Mouse (Mus musculus): ENCODE results near the gene Numbl. TPM values are rescaled to one million over a fixed set of nuclear protein-coding genes. Genes with fewer than 3 reads are reported as not detected.

The Numbl gene
- total RNA-seq, 2 experiments from 2014 or later, result 0.66 to 0.94 TPM

Other genes with a start within 250 kb of the Numbl start
- gene Cyp2a12, start 229.4 kb upstream of the Numbl start, total RNA-seq (2014; fragmentation: Nextera tagmentation), result not detected in 2 replicates
- gene Cyp2a12, start 229.4 kb upstream of the Numbl start, total RNA-seq (2017), result not detected in 2 replicates
- not detected in 2 replicates for gene Cyp2f2, start 138.5 kb upstream of the Numbl start, total RNA-seq (2014; fragmentation: Nextera tagmentation)
- gene Cyp2f2, start 138.5 kb upstream of the Numbl start, total RNA-seq (2017), result not detected in 2 replicates
- not detected in 2 replicates for gene Cyp2t4, start 104.7 kb upstream of the Numbl start, total RNA-seq (2014; fragmentation: Nextera tagmentation)
- gene Cyp2t4, start 104.7 kb upstream of the Numbl start, total RNA-seq (2017), result not detected in 2 replicates
- 23.6 and 24.3 TPM in 2 replicates for gene Egln2, start 91.6 kb upstream of the Numbl start, total RNA-seq (2014; fragmentation: Nextera tagmentation)
- gene Egln2, start 91.6 kb upstream of the Numbl start, total RNA-seq (2017), result 19.5 and 22.1 TPM in 2 replicates
- 16.2 and 30.1 TPM in 2 replicates for gene Rab4b, start 79.5 kb upstream of the Numbl start, total RNA-seq (2014; fragmentation: Nextera tagmentation)
- 3.0 and 7.5 TPM in 2 replicates for gene Rab4b, start 79.5 kb upstream of the Numbl start, total RNA-seq (2017)
- gene Gm21983, start 77.3 kb upstream of the Numbl start, total RNA-seq (2014; fragmentation: Nextera tagmentation), result not detected in 2 replicates
- gene Gm21983, start 77.3 kb upstream of the Numbl start, total RNA-seq (2017), result not detected in 2 replicates
- gene Mia, start 77.3 kb upstream of the Numbl start, total RNA-seq (2014; fragmentation: Nextera tagmentation), result not detected in 2 replicates
- not detected in 2 replicates for gene Mia, start 77.3 kb upstream of the Numbl start, total RNA-seq (2017)
- 6.9 and 7.0 TPM in 2 replicates for gene BC024978, start 62.7 kb upstream of the Numbl start, total RNA-seq (2014; fragmentation: Nextera tagmentation)
- gene BC024978, start 62.7 kb upstream of the Numbl start, total RNA-seq (2017), result 1.3 and 4.9 TPM in 2 replicates
- gene Snrpa, start 62.2 kb upstream of the Numbl start, total RNA-seq (2014; fragmentation: Nextera tagmentation), result 297 and 325 TPM in 2 replicates
- 90.7 and 109 TPM in 2 replicates for gene Snrpa, start 62.2 kb upstream of the Numbl start, total RNA-seq (2017)
- gene Itpkc, start 29.8 kb upstream of the Numbl start, total RNA-seq (2014; fragmentation: Nextera tagmentation), result 2.3 and 5.3 TPM in 2 replicates
- gene Itpkc, start 29.8 kb upstream of the Numbl start, total RNA-seq (2017), result 3.3 and 5.9 TPM in 2 replicates
- 13.0 and 26.7 TPM in 2 replicates for gene Coq8b, start 25.4 kb upstream of the Numbl start, total RNA-seq (2014; fragmentation: Nextera tagmentation)
- 8.2 and 10.7 TPM in 2 replicates for gene Coq8b, start 25.4 kb upstream of the Numbl start, total RNA-seq (2017)
- gene Ltbp4, start 79.3 kb downstream of the Numbl start, total RNA-seq (2014; fragmentation: Nextera tagmentation), result 0.39 TPM in 1 of 2 replicates, not detected in the other
- 0.05 and 1.4 TPM in 2 replicates for gene Ltbp4, start 79.3 kb downstream of the Numbl start, total RNA-seq (2017)
- gene Shkbp1, start 97.6 kb downstream of the Numbl start, total RNA-seq (2014; fragmentation: Nextera tagmentation), result 39.2 and 72.7 TPM in 2 replicates
- 20.6 and 35.1 TPM in 2 replicates for gene Shkbp1, start 97.6 kb downstream of the Numbl start, total RNA-seq (2017)
- not detected in 2 replicates for gene Gm20479, start 99.0 kb downstream of the Numbl start, total RNA-seq (2014; fragmentation: Nextera tagmentation)
- not detected in 2 replicates for gene Gm20479, start 99.0 kb downstream of the Numbl start, total RNA-seq (2017)
- 0.09 and 0.37 TPM in 2 replicates for gene Sptbn4, start 189.3 kb downstream of the Numbl start, total RNA-seq (2014; fragmentation: Nextera tagmentation)
- 0.15 TPM in 1 of 2 replicates, not detected in the other for gene Sptbn4, start 189.3 kb downstream of the Numbl start, total RNA-seq (2017)
- 667 and 741 TPM in 2 replicates for gene Blvrb, start 189.5 kb downstream of the Numbl start, total RNA-seq (2014; fragmentation: Nextera tagmentation)
- 183 and 213 TPM in 2 replicates for gene Blvrb, start 189.5 kb downstream of the Numbl start, total RNA-seq (2017)
- 4.8 and 10.1 TPM in 2 replicates for gene Sertad3, start 215.3 kb downstream of the Numbl start, total RNA-seq (2014; fragmentation: Nextera tagmentation)
- gene Sertad3, start 215.3 kb downstream of the Numbl start, total RNA-seq (2017), result 4.3 and 12.5 TPM in 2 replicates
- gene Sertad1, start 228.5 kb downstream of the Numbl start, total RNA-seq (2014; fragmentation: Nextera tagmentation), result 2.0 and 6.6 TPM in 2 replicates
- gene Sertad1, start 228.5 kb downstream of the Numbl start, total RNA-seq (2017), result 9.7 and 11.3 TPM in 2 replicates
- gene Prx, start 240.9 kb downstream of the Numbl start, total RNA-seq (2014; fragmentation: Nextera tagmentation), result 0.77 and 1.9 TPM in 2 replicates
- gene Prx, start 240.9 kb downstream of the Numbl start, total RNA-seq (2017), result 1.3 and 1.4 TPM in 2 replicates